Mouse (Mus musculus): Measurements from ENCODE around the gene Arih1.

DNA sequence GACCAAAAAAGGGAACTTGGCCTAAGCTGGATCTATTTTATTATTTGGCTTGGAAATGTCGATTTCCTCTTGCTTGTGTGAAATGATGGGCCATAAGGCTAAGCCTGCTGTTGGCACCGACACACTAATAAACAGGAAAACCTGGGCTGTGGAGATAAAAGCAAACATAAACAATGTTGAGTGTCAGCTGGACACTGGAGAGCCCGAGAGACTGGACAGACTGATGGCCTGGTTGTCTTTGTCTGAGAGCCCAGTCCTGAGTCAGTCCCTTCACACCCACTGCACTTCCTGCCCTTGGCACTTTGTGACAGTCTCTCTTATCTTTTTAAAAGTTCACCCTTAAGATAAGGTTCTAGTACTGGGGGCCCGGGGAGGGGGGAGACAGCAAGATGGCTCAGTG lies 36.5 kb upstream of the Arih1 start:
- TF ChIP-seq CTCF (IDR thresholded peaks at IDR 0.05) (no peak), EP300 (IDR thresholded peaks at IDR 0.05) (peak; percentile 78)
